Mouse (Mus musculus): Measurements from ENCODE around the gene Olfr455.

GRCm38 (mm10) chr6:42542036-42543031, 5.1 kb downstream of the Olfr455 start:
- TF ChIP-seq POLR2A (IDR thresholded peaks at IDR 0.05; ENCODE audit: low read depth, low read length) (no peak), CTCF (conservative IDR thresholded peaks at IDR 0.05; ENCODE audit: insufficient read depth, insufficient read length, low read depth, low read length) (no peak)
